Mouse (Mus musculus) bone marrow, adult 2 months (tissue): Measurements from ENCODE around the gene Hist2h2bb.

Source experiments
- CTCF ChIP-seq: fragments of 200-500 bp; IDR thresholded peaks from 2 replicates; pipeline ENCODE4 v1.5.1; 2011; ENCODE audit warnings: low read length, control low read depth; ENCODE audit not compliant: control insufficient read depth, insufficient read depth
- POLR2A ChIP-seq: fragments of 200-500 bp; IDR thresholded peaks from 2 replicates; pipeline ENCODE4 v1.6.1; 2011; ENCODE audit warnings: low read depth, mild to moderate bottlenecking, control low read depth, low read length, borderline replicate concordance; ENCODE audit not compliant: control insufficient read depth

- no peak for TF ChIP-seq CTCF
- no peak for TF ChIP-seq POLR2A
Measured at GRCm38 (mm10) chr3:96251787-96252186, 17.8 kb upstream of the Hist2h2bb start.
